8 mouse cellular contexts compared by ENCODE assay signal in genomic region chr14:25610396-25611158, GRCm38 (mm10).
DNase-seq lines count a peak whose midpoint lies in the region; ATAC-seq lines count a peak whose summit lies in the region.
"Had no signal": no experiment of that assay in that cellular context is flagged by ENCODE, and none has a peak within 500 bp of the region (broad histone marks: within the 10 kb centered on the region; RNA-seq: fewer than 3 reads in every experiment).

No protein-coding gene starts in this region.

- H3K27me3 ChIP-seq in neural tube, embryonic 11.5 days (ENCODE audit: control insufficient read depth, insufficient read depth, low read length): no peaks in the 10 kb centered on the region
- H3K27me3 ChIP-seq in stomach, embryonic 15.5 days (replicated peaks): no peaks in the 10 kb centered on the region

- H3K4me3 ChIP-seq in neural tube, embryonic 11.5 days (ENCODE audit: low read depth, low read length): no peak overlapping the region
- H3K4me3 ChIP-seq in stomach, embryonic 15.5 days (replicated peaks): 0 out of 2 replicates have a peak overlapping the region, but pooled peaks have one; percentile 8
- H3K4me3 ChIP-seq: erythroblast, embryonic 14.5 days had no signal

- no peak for DNase-seq in neural tube, embryonic 11.5 days (ENCODE audit: low spot score)
- DNase-seq in neural tube, embryonic 10.5 days (ENCODE audit: extremely low spot score, low spot score): no peak
- peak; percentile 60 for DNase-seq in heart, postnatal 4 days
- peak; percentile 62 for DNase-seq in kidney, postnatal 25 days
- no peak for DNase-seq in B cell, adult 2 months

- 0 out of 2 replicates have a peak overlapping the region, but pooled peaks have one; percentile 44 for H3K27ac ChIP-seq in neural tube, embryonic 11.5 days (ENCODE audit: low read depth, low read length)
- peak overlapping the region; percentile 54 for H3K27ac ChIP-seq in stomach, embryonic 15.5 days

- whole genome bisulfite sequencing in neural tube, embryonic 11.5 days: 53% methylated on average over 14 of the region's 14 CpGs
- 45% methylated on average over 14 of the region's 14 CpGs for WGBS in stomach, embryonic 15.5 days

- H3K4me1 ChIP-seq in neural tube, embryonic 11.5 days (ENCODE audit: control insufficient read depth, insufficient read depth, low read length): peaks cover 47% of the 10 kb centered on the region
- peaks cover 57% of the 10 kb centered on the region for H3K4me1 ChIP-seq in stomach, embryonic 15.5 days

- peak overlapping the region; percentile 7 for H3K9ac ChIP-seq in neural tube, embryonic 11.5 days (ENCODE audit: low read length)
- no peak overlapping the region for H3K9ac ChIP-seq in stomach, embryonic 15.5 days

- H3K36me3 ChIP-seq in neural tube, embryonic 11.5 days (ENCODE audit: control insufficient read depth, insufficient read depth, low read length): peaks cover 2% of the 10 kb centered on the region; the same call in 1 of the 2 replicates
- H3K36me3 ChIP-seq in stomach, embryonic 15.5 days: no peaks in the 10 kb centered on the region

- H3K4me2 ChIP-seq in neural tube, embryonic 11.5 days (ENCODE audit: low read depth): peak overlapping the region; percentile 23
- peak overlapping the region; percentile 36 for H3K4me2 ChIP-seq in stomach, embryonic 15.5 days

- H3K9me3 ChIP-seq in neural tube, embryonic 11.5 days (ENCODE audit: control insufficient read depth, low read length): no peaks in the 10 kb centered on the region
- H3K9me3 ChIP-seq in stomach, embryonic 15.5 days: no peaks in the 10 kb centered on the region

- no peak for ATAC-seq in neural tube, embryonic 11.5 days (ENCODE audit: insufficient read depth, low FRiP score, low TSS enrichment)
- no peak for ATAC-seq in stomach, embryonic 15.5 days (ENCODE audit: insufficient read depth, low FRiP score, low read depth)
- no peak for ATAC-seq in monocyte, adult 5-6 weeks (replicated peaks; ENCODE audit: insufficient number of reproducible peaks, low FRiP score, low TSS enrichment, poor library complexity, severe bottlenecking)

Comparison
In these comparisons a context has a peak if more than half of its experiments do, and no peak if none do; other contexts are left out.
1. DNase-seq: peak in heart, postnatal 4 days (single experiment) and kidney, postnatal 25 days (2 of 2); none in neural tube, embryonic 11.5 days (single experiment), neural tube, embryonic 10.5 days (single experiment) and B cell, adult 2 months (0 of 2).